Mouse (Mus musculus): ENCODE results near the gene Gm21693.
A peak's percentile ranks its signal among the peaks of the same experiment; 100 is the strongest.
"Not testable (repeated sequence)": the region's sequence is repeated elsewhere in the genome, so short reads cannot be mapped to it uniquely, and the experiment has no call there.

Gm21693 gene

GRCm38 (mm10) chrY:3345229-3345628 lies at the start of gene Gm21693:
Gene Gm21693 (minus strand): TSS chrY:3345329.
- not testable (repeated sequence) for DNase-seq (ENCODE audit: low spot score in 2 of 2)

- peak; percentile 5 to 10 for DNase-seq (ENCODE audit: low spot score in 2 of 2)
Observed at GRCm38 (mm10) chrY:3340661-3341060, 4.5 kb downstream of the Gm21693 start.

- DNase-seq (ENCODE audit: low spot score in 2 of 2), result not testable (repeated sequence)
Observed at GRCm38 (mm10) chrY:3306349-3306748, 38.8 kb downstream of the Gm21693 start, which contains the start of gene Gm21677. Gene Gm21677 (minus strand): TSS chrY:3306449.
